Mouse (Mus musculus) heart, postnatal 0 days (tissue): ENCODE results near the gene Unk. TPM values are rescaled to one million over a fixed set of nuclear protein-coding genes. Genes with fewer than 3 reads are reported as not detected.

Source experiments
- ATAC-seq: fragments of 200-750 bp; cut with Nextera tagmentation; 2 replicates; pipeline ENCODE4 v1.8.0; 2017; ENCODE audit warnings: low read depth, moderate number of reproducible peaks, moderate library complexity; ENCODE audit not compliant: insufficient read depth
- DNase-seq: peaks from one replicate; pipeline ENCODE4 v3.0.0-alpha.2; 2016; ENCODE audit warnings: low spot score
- H3K27ac ChIP-seq: fragments of 300-500 bp; sonication (generic); 2 replicates; pipeline ENCODE4 v1.5.1; 2014; ENCODE audit warnings: low read depth, mild to moderate bottlenecking
- H3K27me3 ChIP-seq: fragments of 300-500 bp; sonication (generic); 2 replicates; pipeline ENCODE4 v1.6.1; 2014; ENCODE audit warnings: low read length, mixed read lengths; ENCODE audit not compliant: control insufficient read depth, insufficient read depth
- H3K36me3 ChIP-seq: fragments of 300-500 bp; sonication (generic); replicated peaks from 2 replicates; pipeline ENCODE4 v1.6.1; 2014; ENCODE audit warnings: low read length, mixed read lengths; ENCODE audit not compliant: control insufficient read depth, insufficient read depth
- H3K4me1 ChIP-seq: fragments of 300-500 bp; sonication (generic); 2 replicates; pipeline ENCODE4 v1.6.1; 2014; ENCODE audit warnings: antibody characterized with exemption; ENCODE audit not compliant: control insufficient read depth, insufficient read depth
- H3K4me2 ChIP-seq: fragments of 300-500 bp; sonication (generic); 2 replicates; pipeline ENCODE4 v1.6.1; 2014; ENCODE audit warnings: low read depth, mild to moderate bottlenecking, low read length, moderate library complexity
- H3K4me3 ChIP-seq: fragments of 300-500 bp; sonication (generic); 2 replicates; pipeline ENCODE4 v1.5.1; 2014; ENCODE audit warnings: low read depth, low read length
- H3K9ac ChIP-seq: fragments of 300-500 bp; sonication (generic); replicated peaks from 2 replicates; pipeline ENCODE4 v1.6.1; 2014; ENCODE audit warnings: low read depth, low read length, mixed read lengths
- H3K9me3 ChIP-seq: fragments of 300-500 bp; sonication (generic); replicated peaks from 2 replicates; pipeline ENCODE4 v1.6.1; 2016; ENCODE audit warnings: low read length; ENCODE audit not compliant: control insufficient read depth
- CTCF ChIP-seq: IDR thresholded peaks from 2 replicates; pipeline ENCODE4 v1.5.1; 2016; ENCODE audit warnings: antibody characterized with exemption, control low read depth, low read depth
- EP300 ChIP-seq: IDR thresholded peaks from 2 replicates; pipeline ENCODE4 v1.6.1; 2016; ENCODE audit warnings: antibody characterized with exemption, low read depth
- WGBS: fragments of 180-500 bp; shearing (Covaris S2); extraction: QIAGEN DNeasy Blood & Tissue Kit; methylation state at CpG from one replicate; pipeline ENCODE4 v1.1.7; 2014; 5-methylcytosine and 5-hydroxymethylcytosine counted together
- polyA plus RNA-seq: library from polyadenylated mRNA; unstranded; fragments of >200 nt; fragmentation: Nextera tagmentation; extraction: Ambion mirVana; gene quantifications from 2 replicates; pipeline ENCODE4 v1.2.1, GENCODE M21; 2015
- total RNA-seq: library from RNA; depleted of rRNA; stranded (reverse); fragments of >200 nt; gene quantifications from 2 replicates; pipeline ENCODE4 v1.2.3, GENCODE M21; 2014; ENCODE audit warnings: low replicate concordance

The Unk gene
- total and polyA plus RNA-seq, 2 experiments from 2014 or later: 9.5 to 26.1 TPM

GRCm38 (mm10) chr11:116075539-116076265 is 45.6 kb downstream of the Unk start:
- ATAC-seq: no peak
- WGBS: 35% methylated on average over 20 of the region's 20 CpGs
- Histone ChIP-seq H3K27me3 (no peaks in the 10 kb centered on the region), H3K4me3 (no peak overlapping the region), H3K9ac (no peak overlapping the region), H3K9me3 (no peaks in the 10 kb centered on the region), H3K27ac (no peak overlapping the region), H3K36me3 (peaks cover 21% of the 10 kb centered on the region), H3K4me1 (no peaks in the 10 kb centered on the region), H3K4me2 (no peak overlapping the region)
- DNase-seq: no peak
- TF ChIP-seq CTCF (no peak), EP300 (no peak)

DNA sequence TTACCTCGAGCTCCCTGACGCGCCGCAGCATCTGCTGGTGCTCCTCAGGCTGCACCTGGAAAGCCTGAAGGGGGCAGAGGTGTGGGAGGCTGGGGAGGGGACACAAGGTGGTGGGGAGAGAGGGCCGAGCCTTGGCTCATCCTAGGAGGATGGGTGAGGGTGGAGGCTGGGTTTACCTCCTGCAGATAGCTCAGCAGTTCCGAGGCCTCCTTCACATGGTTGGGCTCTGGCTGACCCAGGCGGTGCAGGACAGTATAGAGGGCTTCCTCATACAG is 46.1 kb downstream of the Unk start:
- H3K27me3 ChIP-seq: no peaks in the 10 kb centered on the region
- H3K4me1 ChIP-seq: no peaks in the 10 kb centered on the region
- TF ChIP-seq CTCF (no peak), EP300 (no peak)
- H3K4me3 ChIP-seq: no peak overlapping the region
- DNase-seq (no peak), ATAC-seq (no peak; the same call in 1 of the 2 replicates)
- no peak overlapping the region; the same call in 1 of the 2 replicates for H3K4me2 ChIP-seq
- no peak overlapping the region for H3K9ac ChIP-seq
- H3K36me3 ChIP-seq: peaks cover 26% of the 10 kb centered on the region
- H3K9me3 ChIP-seq: no peaks in the 10 kb centered on the region
- no peak overlapping the region for H3K27ac ChIP-seq
- 69% methylated on average over 7 of the region's 7 CpGs for WGBS

GRCm38 (mm10) chr11:116076836-116077235 is 46.7 kb downstream of the Unk start:
- WGBS: 67% methylated on average over 7 of the region's 7 CpGs
- no peak for TF ChIP-seq CTCF
- no peak for TF ChIP-seq EP300
- peak overlapping the region; percentile 10; the same call in 1 of the 2 replicates for H3K4me2 ChIP-seq
- H3K27ac ChIP-seq: peak overlapping the region; percentile 13; the same call in 1 of the 2 replicates
- H3K9ac ChIP-seq: no peak overlapping the region; the same call in 1 of the 2 replicates
- DNase-seq: no peak
- no peaks in the 10 kb centered on the region for H3K4me1 ChIP-seq
- H3K4me3 ChIP-seq: peak overlapping the region; percentile 19; the same call in 1 of the 2 replicates
- peaks cover 33% of the 10 kb centered on the region for H3K36me3 ChIP-seq
- no peaks in the 10 kb centered on the region for H3K27me3 ChIP-seq
- no peaks in the 10 kb centered on the region for H3K9me3 ChIP-seq
- ATAC-seq: no peak

DNA sequence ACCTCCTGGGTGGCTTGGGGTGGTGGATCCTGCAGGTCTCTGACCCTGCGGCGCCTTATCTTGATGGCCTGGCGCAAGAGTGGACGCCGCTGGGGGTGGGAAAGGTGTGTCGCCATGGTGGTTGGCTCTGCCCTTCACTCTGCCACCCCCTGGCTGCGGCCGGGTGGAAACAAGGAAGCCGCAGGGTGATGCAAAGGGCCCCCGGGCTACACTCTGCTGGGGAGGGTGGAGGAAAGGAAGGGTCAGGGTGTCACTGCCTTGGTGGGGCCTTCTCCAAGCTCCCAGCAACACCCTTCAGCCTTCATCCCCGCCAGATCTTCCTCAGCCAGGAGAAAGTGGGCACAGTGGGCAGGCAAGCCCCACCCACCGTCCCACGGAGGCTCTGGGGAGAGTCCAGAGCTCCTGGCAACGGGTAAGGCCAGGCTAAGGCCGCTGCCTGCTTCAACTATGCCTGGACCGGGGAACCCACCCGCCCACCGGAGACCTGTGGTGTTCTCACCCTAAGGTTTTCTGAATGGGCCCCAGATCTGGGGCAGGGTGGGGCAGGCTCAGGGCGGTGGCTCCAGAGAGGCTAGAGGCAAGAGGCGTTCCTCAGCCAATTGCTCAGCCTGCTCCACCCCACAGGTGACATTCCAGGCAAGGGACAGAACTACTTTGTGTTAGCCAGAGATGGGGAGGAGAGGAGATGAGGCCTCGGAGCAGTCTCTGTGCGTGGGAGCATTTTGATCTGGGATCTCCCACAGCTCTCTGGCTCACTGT is 47.5 kb downstream of the Unk start, which contains the start of gene Unc13d:
Gene Unc13d (minus strand): TSS at position 516 of the 759 bp plus-strand sequence.
- DNase-seq: no peak

GRCm38 (mm10) chr11:116078221-116078620 is 48.1 kb downstream of the Unk start:
- Histone ChIP-seq H3K27me3 (no peaks in the 10 kb centered on the region), H3K9me3 (no peaks in the 10 kb centered on the region), H3K27ac (peak overlapping the region; percentile 43; the same call in 1 of the 2 replicates), H3K4me3 (no peak overlapping the region), H3K36me3 (peaks cover 45% of the 10 kb centered on the region), H3K4me2 (peak overlapping the region; percentile 10), H3K4me1 (no peaks in the 10 kb centered on the region), H3K9ac (no peak overlapping the region)
- DNase-seq (no peak), ATAC-seq (no peak)
- TF ChIP-seq CTCF (no peak), EP300 (no peak)
- 24% methylated on average over 16 of the region's 16 CpGs for WGBS

More for the DNA sequence above, 47.5 kb downstream of the Unk start, which contains the start of gene Unc13d:
- no peak for TF ChIP-seq EP300
- peak; percentile 16; the same call in 1 of the 2 replicates for TF ChIP-seq CTCF
- ATAC-seq: no peak
- H3K36me3 ChIP-seq: peaks cover 41% of the 10 kb centered on the region
- no peaks in the 10 kb centered on the region for H3K27me3 ChIP-seq
- H3K27ac ChIP-seq: peak within 1 kb of the TSS; percentile 43; the same call in 1 of the 2 replicates
- no peaks in the 10 kb centered on the region for H3K4me1 ChIP-seq
- H3K4me2 ChIP-seq: peak within 1 kb of the TSS; percentile 10
- no peak within 1 kb of the TSS; the same call in 1 of the 2 replicates for H3K9ac ChIP-seq
- H3K9me3 ChIP-seq: no peaks in the 10 kb centered on the region
- H3K4me3 ChIP-seq: peak within 1 kb of the TSS; percentile 19; the same call in 1 of the 2 replicates
- WGBS: 59% methylated on average over 22 of the region's 22 CpGs
